Mouse (Mus musculus): ENCODE measurements at regions not wholly inside any gene's neighbourhood (a gene's known extent, or its start where the extent isn't known, plus 50 kb on each side); places are given as distances from the start of the nearest gene placed in this dataset.

DNA sequence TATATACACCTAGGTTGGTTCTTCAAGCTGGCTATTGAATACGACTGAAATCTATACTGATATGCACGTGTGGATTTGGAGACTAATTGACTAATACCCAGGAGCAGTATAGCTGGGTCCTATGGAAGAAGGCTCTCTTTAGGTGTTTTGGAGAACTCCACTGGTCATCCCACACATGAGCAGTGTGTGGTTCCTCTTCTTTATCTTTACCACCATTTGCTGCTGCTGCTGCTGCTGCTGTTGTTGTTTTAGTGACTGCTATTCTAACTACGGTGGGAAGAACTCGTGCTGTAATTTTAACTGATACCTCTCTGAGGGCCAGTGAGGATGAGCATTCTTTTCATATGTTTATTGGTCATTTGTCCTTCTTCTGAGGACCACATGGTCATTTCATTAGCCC is 86.9 kb downstream of the Pctp start:
- TF ChIP-seq CTCF (IDR thresholded peaks at IDR 0.05; ENCODE audit: borderline replicate concordance, extremely low read depth, insufficient read depth, insufficient read length) (no peak), POLR2A (IDR thresholded peaks at IDR 0.05; ENCODE audit: borderline replicate concordance, extremely low read depth, insufficient read depth, insufficient read length, poor library complexity, severe bottlenecking) (no peak)
